Mouse (Mus musculus): ENCODE measurements around the gene Gm12185.

DNA sequence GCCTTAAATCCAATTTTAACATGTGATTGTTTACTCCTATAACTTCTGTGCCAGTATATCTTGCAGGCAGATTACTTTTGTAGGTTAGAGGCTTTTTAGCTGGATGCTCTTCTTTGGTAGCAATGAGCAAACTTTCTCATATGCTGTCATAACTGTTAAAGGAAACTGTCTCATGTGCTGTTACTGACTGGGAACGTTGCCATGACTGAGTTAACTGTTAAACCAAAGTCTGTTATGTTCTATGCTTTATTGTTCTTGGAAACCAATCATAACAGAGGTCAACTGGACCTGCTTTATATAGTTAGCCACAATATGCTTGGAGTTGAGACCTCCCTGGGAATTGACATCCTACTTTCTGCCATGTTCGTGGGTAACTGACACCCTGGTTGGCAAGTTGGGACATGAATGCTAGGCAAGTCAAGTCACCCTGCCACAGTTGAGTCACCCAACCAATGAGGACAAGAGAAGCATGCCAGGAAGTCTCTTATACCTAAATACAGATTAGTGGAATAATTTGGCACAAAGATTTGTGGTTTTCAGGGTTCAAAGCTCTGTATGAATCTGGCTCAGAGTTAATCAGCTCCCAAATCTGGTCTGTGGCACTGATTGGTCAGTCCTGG is 93.1 kb downstream of the Gm12185 start:
- TF ChIP-seq CTCF (conservative IDR thresholded peaks at IDR 0.05; ENCODE audit: insufficient read depth, insufficient read length, low read depth, low read length) (no peak), POLR2A (IDR thresholded peaks at IDR 0.05; ENCODE audit: low read depth, low read length) (no peak)

All from kidney, adult 2 months (tissue).